Mouse (Mus musculus) ES-E14 (cell line): ENCODE results near the gene Abr. TPM values are rescaled to one million over a fixed set of nuclear protein-coding genes. Genes with fewer than 3 reads are reported as not detected.

Source experiments
- DNase-seq: peaks from one replicate; pipeline ENCODE4 v3.0.0-alpha.2; 2013; ENCODE audit warnings: low read depth, low spot score
- H3K27ac ChIP-seq: 2 replicates; pipeline ENCODE4 v1.5.1; 2012; ENCODE audit warnings: low read depth, mild to moderate bottlenecking, low read length, moderate library complexity, mixed read lengths; ENCODE audit not compliant: poor library complexity, insufficient read depth, severe bottlenecking
- H3K36me3 ChIP-seq: 2 replicates; pipeline ENCODE4 v1.6.1; 2012; ENCODE audit warnings: mild to moderate bottlenecking, low read length, moderate library complexity, mixed read lengths; ENCODE audit not compliant: control insufficient read depth, poor library complexity, insufficient read depth, severe bottlenecking
- H3K4me1 ChIP-seq, 2 experiments: fragments of 150-350 bp in 1 of 2; sonication (generic) in 1 of 2; 2 replicates each; pipeline ENCODE4 v1.6.1; 2012; ENCODE audit warnings: low read length in 2 of 2, mild to moderate bottlenecking in 1 of 2, mixed read lengths in 1 of 2; ENCODE audit not compliant: control insufficient read depth in 2 of 2, insufficient read depth in 2 of 2, poor library complexity in 1 of 2
- H3K4me3 ChIP-seq, 2 experiments: fragments of 150-350 bp in 1 of 2; sonication (generic) in 1 of 2; 2 replicates each; pipeline ENCODE4 v1.5.1; 2012; ENCODE audit warnings: low read length in 2 of 2, low read depth in 1 of 2, mild to moderate bottlenecking in 1 of 2, mixed read lengths in 1 of 2; ENCODE audit not compliant: insufficient read depth in 1 of 2, poor library complexity in 1 of 2, severe bottlenecking in 1 of 2
- H3K9ac ChIP-seq: 2 replicates; pipeline ENCODE4 v1.6.1; 2012; ENCODE audit warnings: low read depth, mild to moderate bottlenecking, low read length, mixed read lengths; ENCODE audit not compliant: poor library complexity, insufficient read depth, severe bottlenecking
- H3K9me3 ChIP-seq: fragments of 150-350 bp; sonication (generic); 2 replicates; pipeline ENCODE4 v1.6.1; 2012; ENCODE audit warnings: low read depth, mild to moderate bottlenecking, low read length; ENCODE audit not compliant: control insufficient read depth, insufficient read depth
- CHD2 ChIP-seq: IDR thresholded peaks from 2 replicates; pipeline ENCODE4 v1.6.1; 2014; ENCODE audit warnings: mild to moderate bottlenecking, low read depth, low read length, inconsistent platforms
- HCFC1 ChIP-seq: IDR thresholded peaks from 2 replicates; pipeline ENCODE4 v1.6.1; 2012; ENCODE audit warnings: low read length, inconsistent platforms, borderline replicate concordance; ENCODE audit not compliant: insufficient read depth
- MAFK ChIP-seq: IDR thresholded peaks from 2 replicates; pipeline ENCODE4 v1.6.1; 2014; ENCODE audit warnings: mild to moderate bottlenecking, low read depth, low read length, inconsistent platforms; ENCODE audit not compliant: insufficient read depth
- ZC3H11A ChIP-seq: IDR thresholded peaks from 2 replicates; pipeline ENCODE4 v1.6.1; 2012; ENCODE audit warnings: low read depth, mild to moderate bottlenecking, inconsistent platforms, low read length, borderline replicate concordance
- ZNF384 ChIP-seq: IDR thresholded peaks from 2 replicates; pipeline ENCODE4 v1.6.1; 2012; ENCODE audit warnings: low read depth, low read length, inconsistent platforms
- in situ Hi-C, 2 experiments: fragments of 600-800 bp; cut with MboI; formaldehyde crosslinking; loops; one replicate each; pipeline ENCODE4 v1.15.1; 2025; ENCODE audit warnings: low sequenced_read_pairs in 2 of 2, inconsistent platforms in 1 of 2; ENCODE audit not compliant: unreplicated experiment in 2 of 2
- total RNA-seq: library from RNA; depleted of rRNA; stranded (reverse); fragments of 300-350 nt; gene quantifications from 2 replicates; pipeline ENCODE4 v1.2.3, GENCODE M21; 2012

Gene Abr
- total RNA-seq, 1 experiment, result 28.6 TPM

- no peak overlapping the region for H3K9ac ChIP-seq
- in situ Hi-C loops, result no loop called here
- H3K4me1 ChIP-seq, result peaks cover 4 to 19% of the 10 kb centered on the region in 2 experiments; a peak in 3 of 4 replicates
- H3K36me3 ChIP-seq, result no peaks in the 10 kb centered on the region
- no peak for DNase-seq
- H3K9me3 ChIP-seq, result no peaks in the 10 kb centered on the region
- no peak overlapping the region for H3K4me3 ChIP-seq
- TF ChIP-seq MAFK (no peak), HCFC1 (no peak)
- no peak overlapping the region for H3K27ac ChIP-seq
Measured at GRCm38 (mm10) chr11:76392996-76393395, 229.1 kb downstream of the Abr start.

- no peak for DNase-seq
- TF ChIP-seq ZC3H11A (no peak), ZNF384 (no peak), MAFK (no peak), HCFC1 (no peak), CHD2 (no peak)
- peaks cover 4 to 20% of the 10 kb centered on the region in 2 experiments; a peak in 3 of 4 replicates for H3K4me1 ChIP-seq
- no peaks in the 10 kb centered on the region for H3K9me3 ChIP-seq
- H3K27ac ChIP-seq, result no peak overlapping the region
- H3K9ac ChIP-seq, result no peak overlapping the region
- H3K4me3 ChIP-seq, result no peak overlapping the region
- in situ Hi-C loops, result no loop called here
- no peaks in the 10 kb centered on the region for H3K36me3 ChIP-seq
Measured at GRCm38 (mm10) chr11:76392532-76392931, 229.6 kb downstream of the Abr start.

GRCm38 (mm10) chr11:76388711-76389110 is 233.4 kb downstream of the Abr start:
- Histone ChIP-seq H3K4me1 (peaks cover 7 to 25% of the 10 kb centered on the region in 2 experiments), H3K9ac (no peak overlapping the region), H3K36me3 (no peaks in the 10 kb centered on the region), H3K4me3 (no peak overlapping the region), H3K9me3 (no peaks in the 10 kb centered on the region), H3K27ac (no peak overlapping the region)
- no peak for TF ChIP-seq ZNF384
- TF ChIP-seq HCFC1, result no peak
- TF ChIP-seq ZC3H11A, result no peak
- TF ChIP-seq MAFK, result no peak
- no peak for TF ChIP-seq CHD2
- no peak for DNase-seq
- in situ Hi-C loops, result no loop called here

- Histone ChIP-seq H3K9ac (no peak overlapping the region), H3K27ac (no peak overlapping the region), H3K4me3 (no peak overlapping the region), H3K9me3 (no peaks in the 10 kb centered on the region), H3K4me1 (peaks cover 5 to 22% of the 10 kb centered on the region in 2 experiments), H3K36me3 (no peaks in the 10 kb centered on the region)
- DNase-seq, result no peak
- in situ Hi-C loops, result no loop called here
- no peak for TF ChIP-seq CHD2
- peak; percentile 92 for TF ChIP-seq ZC3H11A
Measured at GRCm38 (mm10) chr11:76387097-76387496, 235.0 kb downstream of the Abr start.

- DNase-seq, result no peak
- TF ChIP-seq MAFK, result no peak
- no peak for TF ChIP-seq ZC3H11A
- no peak for TF ChIP-seq ZNF384
- no peak for TF ChIP-seq HCFC1
- no peak for TF ChIP-seq CHD2
- H3K4me3 ChIP-seq, result no peak overlapping the region
- no peaks in the 10 kb centered on the region for H3K9me3 ChIP-seq
- no peaks in the 10 kb centered on the region for H3K36me3 ChIP-seq
- H3K4me1 ChIP-seq, result peaks cover 5 to 28% of the 10 kb centered on the region in 2 experiments
- in situ Hi-C loops, result no loop called here
- peak overlapping the region; percentile 16; the same call in 1 of the 2 replicates for H3K9ac ChIP-seq
- H3K27ac ChIP-seq, result peak overlapping the region; percentile 2; the same call in 1 of the 2 replicates
Measured at GRCm38 (mm10) chr11:76385746-76386145, 236.4 kb downstream of the Abr start.
